17 mouse cellular contexts compared by ENCODE assay signal in genomic region chr1:119570134-119570533, GRCm38 (mm10).
"Had no signal": no experiment of that assay in that cellular context is flagged by ENCODE, and none has a peak within 500 bp of the region (broad histone marks: within the 10 kb centered on the region; RNA-seq: fewer than 3 reads in every experiment).

No protein-coding gene starts in this region.

- H3K4me3 ChIP-seq: limb, embryonic 10.5 days; limb, embryonic 13.5 days; lung, embryonic 15.5 days; megakaryocyte, embryonic 14.5 days had no signal

- ATAC-seq: inflammation-experienced regulatory T-cells, adult 6 months; intestine, embryonic 16.5 days had no signal

- H3K4me2 ChIP-seq: limb, embryonic 13.5 days; lung, embryonic 15.5 days; midbrain, embryonic 11.5 days had no signal

- DNase-seq: kidney, adult 18-20 months; kidney, adult 9 months; kidney, postnatal 14 days; kidney, postnatal 4 days; lung, postnatal 10 days; lung, postnatal 36 days; midbrain, embryonic 14.5 days; right cerebral cortex, postnatal 14 days; right cerebral cortex, postnatal 4 days; thymus, postnatal 25 days had no signal

- H3K9ac ChIP-seq: limb, embryonic 13.5 days; lung, embryonic 15.5 days had no signal

- H3K27ac ChIP-seq: limb, embryonic 10.5 days; limb, embryonic 13.5 days; lung, embryonic 15.5 days had no signal

- H3K27me3 ChIP-seq: limb, embryonic 13.5 days; lung, embryonic 15.5 days; megakaryocyte, embryonic 14.5 days had no signal

- H3K36me3 ChIP-seq: lung, embryonic 15.5 days had no signal

- H3K9me3 ChIP-seq: limb, embryonic 10.5 days; limb, embryonic 13.5 days; lung, embryonic 15.5 days; megakaryocyte, embryonic 14.5 days had no signal

- H3K4me1 ChIP-seq: limb, embryonic 10.5 days; limb, embryonic 13.5 days; lung, embryonic 15.5 days; megakaryocyte, embryonic 14.5 days had no signal
